Mouse (Mus musculus) small intestine, adult 2 months (tissue): ENCODE measurements around the gene Vash2. TPM values are rescaled to one million over a fixed set of nuclear protein-coding genes. Genes with fewer than 3 reads are reported as not detected.

Experiments
- H3K27ac ChIP-seq: fragments of 200-500 bp; 2 replicates; pipeline ENCODE4 v1.5.1; 2012; ENCODE audit warnings: low read depth, low read length, control low read depth, inconsistent platforms; ENCODE audit not compliant: insufficient read depth
- H3K27me3 ChIP-seq: fragments of 200-500 bp; 2 replicates; pipeline ENCODE4 v1.6.1; 2012; ENCODE audit warnings: mild to moderate bottlenecking, moderate library complexity, low read length, inconsistent platforms; ENCODE audit not compliant: control insufficient read depth, insufficient read depth
- H3K36me3 ChIP-seq: fragments of 200-500 bp; 2 replicates; pipeline ENCODE4 v1.6.1; 2012; ENCODE audit warnings: mild to moderate bottlenecking, low read length, control low read depth, inconsistent platforms; ENCODE audit not compliant: control insufficient read depth, insufficient read depth
- H3K4me1 ChIP-seq: fragments of 200-500 bp; 2 replicates; pipeline ENCODE4 v1.6.1; 2012; ENCODE audit warnings: low read length, inconsistent platforms, mixed read lengths; ENCODE audit not compliant: control insufficient read depth, insufficient read depth, insufficient read length
- H3K4me3 ChIP-seq: fragments of 200-500 bp; 2 replicates; pipeline ENCODE4 v1.5.1; 2012; ENCODE audit warnings: low read depth, mild to moderate bottlenecking, control low read depth, inconsistent platforms, low read length, moderate library complexity
- CTCF ChIP-seq: fragments of 200-500 bp; IDR thresholded peaks from 2 replicates; pipeline ENCODE4 v1.5.1; 2012; ENCODE audit warnings: low read depth, mild to moderate bottlenecking, control low read depth, inconsistent platforms, low read length, moderate library complexity, mixed read lengths; ENCODE audit not compliant: insufficient replicate concordance, insufficient read length; ENCODE audit errors: extremely low read depth
- POLR2A ChIP-seq: fragments of 200-500 bp; IDR thresholded peaks from 2 replicates; pipeline ENCODE4 v1.6.1; 2012; ENCODE audit warnings: low read depth, mild to moderate bottlenecking, control low read depth, inconsistent platforms, low read length, moderate library complexity
- WGBS: fragments of 180-500 bp; shearing (Covaris S2); methylation state at CpG from one replicate; pipeline ENCODE4 v1.1.7; 2018; 5-methylcytosine and 5-hydroxymethylcytosine counted together
- polyA plus RNA-seq: library from polyadenylated mRNA; depleted of rRNA; stranded (reverse); fragments of >200 nt; gene quantifications from 2 replicates; pipeline ENCODE4 v1.2.3, GENCODE M21; 2012

Gene Vash2
- polyA plus RNA-seq, 1 experiment, result 0.76 TPM

- H3K27me3 ChIP-seq, result no peaks in the 10 kb centered on the region
- no peak overlapping the region for H3K27ac ChIP-seq
- 62% methylated on average over 6 of the region's 6 CpGs for WGBS
- TF ChIP-seq CTCF, result no peak
- no peak for TF ChIP-seq POLR2A
- H3K4me1 ChIP-seq, result no peaks in the 10 kb centered on the region
- H3K4me3 ChIP-seq, result no peak overlapping the region
- H3K36me3 ChIP-seq, result no peaks in the 10 kb centered on the region
These were observed 17.3 kb upstream of the Vash2 start for GRCm38 (mm10) chr1:190996346-190996877.

GRCm38 (mm10) chr1:190995548-190995947, 16.5 kb upstream of the Vash2 start:
- no peaks in the 10 kb centered on the region for H3K27me3 ChIP-seq
- no peaks in the 10 kb centered on the region for H3K4me1 ChIP-seq
- no peaks in the 10 kb centered on the region for H3K36me3 ChIP-seq
- no peak overlapping the region for H3K27ac ChIP-seq
- WGBS, result 49% methylated on average over 7 of the region's 7 CpGs
- no peak for TF ChIP-seq POLR2A
- no peak for TF ChIP-seq CTCF
- H3K4me3 ChIP-seq, result no peak overlapping the region

DNA sequence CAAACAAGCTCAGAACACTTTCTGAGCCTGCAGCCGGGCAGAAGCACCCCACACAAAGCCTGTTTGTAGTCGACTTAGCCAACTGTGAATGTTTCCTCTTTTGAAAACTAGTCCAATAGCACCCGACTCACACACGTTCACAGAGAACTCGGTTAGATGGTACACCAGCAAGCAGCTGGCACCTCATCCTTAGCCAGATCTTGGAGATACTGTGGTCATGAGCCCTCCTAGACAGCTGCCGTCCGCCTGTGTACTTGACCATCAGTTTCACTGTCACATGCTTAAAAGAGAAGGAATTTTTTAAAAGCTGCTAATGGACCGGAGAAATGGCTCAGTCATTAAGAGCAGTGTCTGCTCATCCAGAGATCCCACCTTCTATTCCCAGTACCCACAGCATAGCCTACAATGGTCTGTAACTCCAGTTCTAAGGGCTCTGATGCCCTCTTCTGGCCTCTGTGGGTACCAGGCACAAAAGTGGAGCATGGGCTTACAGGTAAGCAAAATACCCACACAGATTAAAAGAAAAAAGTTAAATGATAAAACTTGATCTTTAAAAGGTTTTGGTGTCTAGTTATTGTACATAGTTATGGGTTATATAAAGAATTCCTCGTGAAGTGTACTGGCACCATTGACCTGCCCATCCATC, 10.5 kb upstream of the Vash2 start:
- WGBS, result 80% methylated on average over 9 of the region's 9 CpGs
- H3K27ac ChIP-seq, result no peak overlapping the region
- H3K36me3 ChIP-seq, result no peaks in the 10 kb centered on the region
- no peaks in the 10 kb centered on the region for H3K27me3 ChIP-seq
- no peaks in the 10 kb centered on the region for H3K4me1 ChIP-seq
- no peak overlapping the region for H3K4me3 ChIP-seq
- TF ChIP-seq POLR2A (no peak), CTCF (no peak)

GRCm38 (mm10) chr1:190981412-190981811, 2.3 kb upstream of the Vash2 start:
- Histone ChIP-seq H3K27ac (no peak overlapping the region), H3K36me3 (no peaks in the 10 kb centered on the region), H3K4me3 (no peak overlapping the region), H3K4me1 (peaks cover 9% of the 10 kb centered on the region), H3K27me3 (peaks cover 35% of the 10 kb centered on the region)
- WGBS, result 83% methylated on average over 4 of the region's 4 CpGs
- TF ChIP-seq POLR2A, result no peak

- TF ChIP-seq CTCF, result no peak
- TF ChIP-seq POLR2A, result no peak
- peaks cover 9% of the 10 kb centered on the region for H3K4me1 ChIP-seq
- H3K36me3 ChIP-seq, result no peaks in the 10 kb centered on the region
- no peak overlapping the region for H3K27ac ChIP-seq
- 81% methylated on average over 1 of the region's 1 CpGs for WGBS
- peaks cover 35% of the 10 kb centered on the region for H3K27me3 ChIP-seq
- H3K4me3 ChIP-seq, result no peak overlapping the region
These were observed 1.4 kb upstream of the Vash2 start for GRCm38 (mm10) chr1:190980470-190980869.

- peak overlapping the region; percentile 56 for H3K4me3 ChIP-seq
- peaks cover 9% of the 10 kb centered on the region for H3K4me1 ChIP-seq
- H3K27ac ChIP-seq, result no peak overlapping the region
- TF ChIP-seq CTCF, result no peak
- TF ChIP-seq POLR2A, result no peak
- no peaks in the 10 kb centered on the region for H3K36me3 ChIP-seq
- peaks cover 35% of the 10 kb centered on the region for H3K27me3 ChIP-seq
- under 1% methylated on average over 46 of the region's 46 CpGs for WGBS
These were observed 504 bp downstream of the Vash2 start for GRCm38 (mm10) chr1:190978511-190979073.

DNA sequence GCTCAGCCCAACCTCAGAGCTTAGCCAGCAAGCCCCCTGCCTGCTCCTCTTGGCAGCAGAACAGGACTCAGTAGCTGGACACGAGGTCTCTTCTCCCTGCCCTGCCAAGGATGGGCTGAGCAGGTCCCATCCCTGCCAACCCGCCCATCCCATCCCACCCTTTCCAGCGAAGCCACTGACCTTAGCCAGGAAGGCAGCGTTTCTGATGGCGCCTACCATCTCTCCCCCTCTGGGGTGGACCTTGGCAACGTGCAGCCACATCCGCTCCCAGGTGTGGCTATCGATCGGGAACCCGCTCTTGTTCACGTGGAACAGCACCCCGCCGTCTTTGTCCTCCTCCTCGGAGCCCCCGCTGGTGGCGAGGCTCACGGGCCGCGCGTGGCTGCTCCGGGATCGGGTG, 1.1 kb downstream of the Vash2 start:
- Histone ChIP-seq H3K27me3 (peaks cover 35% of the 10 kb centered on the region), H3K4me3 (peak overlapping the region; percentile 56), H3K4me1 (peaks cover 9% of the 10 kb centered on the region), H3K27ac (no peak overlapping the region), H3K36me3 (no peaks in the 10 kb centered on the region)
- TF ChIP-seq POLR2A, result no peak
- no peak for TF ChIP-seq CTCF
- 5% methylated on average over 22 of the region's 22 CpGs for WGBS
